Mouse (Mus musculus): ENCODE measurements around the gene Ctnnal1.

Gene Ctnnal1

GRCm38 (mm10) chr4:56801907-56802668 is 62.9 kb downstream of the Ctnnal1 start, which contains the start of the genes Elp1 and Fam206a:
Elp1 (minus strand) TSS chr4:56802331.
Fam206a (plus strand) TSS chr4:56802345.
- WGBS, result under 1% methylated on average over 72 of the region's 72 CpGs

- WGBS, result 16% methylated on average over 1 of the region's 1 CpGs
These were observed 73.6 kb downstream of the Ctnnal1 start for GRCm38 (mm10) chr4:56791373-56791772.

- 85% methylated on average over 1 of the region's 1 CpGs for WGBS
These were observed 93.9 kb downstream of the Ctnnal1 start for GRCm38 (mm10) chr4:56771065-56771464.

GRCm38 (mm10) chr4:56768913-56769312 is 96.1 kb downstream of the Ctnnal1 start:
- WGBS, result 90% methylated on average over 7 of the region's 7 CpGs

- 60% methylated on average over 5 of the region's 5 CpGs for WGBS
These were observed 97.1 kb downstream of the Ctnnal1 start for GRCm38 (mm10) chr4:56767861-56768284.

All from cerebral cortex, adult 2 months (tissue).